Mouse (Mus musculus) MEL (cell line): Measurements from ENCODE around the gene Pcnx2.

Source experiments
- CHD2 ChIP-seq: IDR thresholded peaks from 2 replicates; pipeline ENCODE4 v1.6.1; 2011; ENCODE audit warnings: low read length, improper control_type of control experiment
- CTCF ChIP-seq, 3 experiments: IDR thresholded peaks in 2 of 3; conservative IDR thresholded peaks in 1 of 3; 2 replicates each; pipeline ENCODE4 v1.5.1; 2011 to 2012; ENCODE audit warnings: low read length in 3 of 3, low read depth in 2 of 3, mild to moderate bottlenecking in 2 of 3, improper control_type of control experiment in 1 of 3, inconsistent platforms in 1 of 3, mixed read lengths in 1 of 3, moderate library complexity in 1 of 3; ENCODE audit not compliant: control insufficient read depth in 1 of 3, insufficient read depth in 1 of 3, poor library complexity in 1 of 3, severe bottlenecking in 1 of 3
- ELF1 ChIP-seq: IDR thresholded peaks from 2 replicates; pipeline ENCODE4 v1.6.1; 2014; ENCODE audit warnings: low read depth, mild to moderate bottlenecking, inconsistent platforms, low read length, improper control_type of control experiment, moderate library complexity
- EP300 ChIP-seq, 2 experiments: IDR thresholded peaks; 2 replicates each; pipeline ENCODE4 v1.6.1; 2011; ENCODE audit warnings: improper control_type of control experiment in 2 of 2, low read length in 2 of 2, low read depth in 1 of 2, mild to moderate bottlenecking in 1 of 2
- ETS1 ChIP-seq: IDR thresholded peaks from 2 replicates; pipeline ENCODE4 v1.6.1; 2012; ENCODE audit warnings: low read depth, mild to moderate bottlenecking, inconsistent platforms, low read length, improper control_type of control experiment, moderate library complexity
- MAFK ChIP-seq: IDR thresholded peaks from 2 replicates; pipeline ENCODE4 v1.6.1; 2011; ENCODE audit warnings: low read depth, mild to moderate bottlenecking, low read length, improper control_type of control experiment, borderline replicate concordance
- MEF2A ChIP-seq: IDR thresholded peaks from 2 replicates; pipeline ENCODE4 v1.6.1; 2014; ENCODE audit warnings: low read depth, mild to moderate bottlenecking, inconsistent platforms, low read length, improper control_type of control experiment; ENCODE audit not compliant: poor library complexity, insufficient replicate concordance, severe bottlenecking; ENCODE audit errors: extremely low read depth
- MYC ChIP-seq: IDR thresholded peaks from 2 replicates; pipeline ENCODE4 v1.6.1; 2011; ENCODE audit warnings: low read depth, mild to moderate bottlenecking, low read length, improper control_type of control experiment, moderate library complexity
- POLR2A ChIP-seq, 2 experiments: IDR thresholded peaks; 2 replicates each; pipeline ENCODE4 v1.6.1; 2011 to 2012; ENCODE audit warnings: low read length in 2 of 2, mild to moderate bottlenecking in 2 of 2, control low read depth in 1 of 2, improper control_type of control experiment in 1 of 2, low read depth in 1 of 2, moderate library complexity in 1 of 2; ENCODE audit not compliant: control insufficient read depth in 1 of 2, insufficient read depth in 1 of 2, poor library complexity in 1 of 2
- POLR2AphosphoS5 ChIP-seq: IDR thresholded peaks from 2 replicates; pipeline ENCODE4 v1.6.1; 2012; ENCODE audit warnings: low read depth, borderline replicate concordance, mild to moderate bottlenecking, inconsistent platforms, low read length, moderate library complexity, mixed read lengths
- ZNF384 ChIP-seq: IDR thresholded peaks from 2 replicates; pipeline ENCODE4 v1.6.1; 2012; ENCODE audit warnings: low read depth, mild to moderate bottlenecking, inconsistent platforms, low read length, improper control_type of control experiment

DNA sequence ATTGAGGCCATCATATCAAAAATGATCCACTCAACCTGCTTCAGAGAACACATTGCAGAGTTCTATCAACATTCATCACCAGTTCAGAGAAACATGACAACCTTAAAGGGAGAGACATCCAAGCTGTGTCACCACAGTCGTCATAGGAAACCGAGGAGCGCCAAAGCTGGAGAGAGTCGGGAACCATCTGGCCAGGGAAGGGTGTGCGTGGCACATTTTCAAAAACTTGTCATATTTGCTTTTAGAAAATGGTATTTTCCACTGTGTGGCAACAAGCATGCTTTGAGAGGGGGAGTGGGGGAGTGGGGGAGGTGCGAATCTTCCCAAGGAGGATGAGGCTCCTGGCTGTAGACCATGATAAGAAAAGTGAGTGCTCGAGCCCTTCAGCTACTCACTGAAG is 78.3 kb downstream of the Pcnx2 start:
- TF ChIP-seq ZNF384 (no peak), CTCF (IDR thresholded peaks at IDR 0.05 in 2 of 3, conservative IDR thresholded peaks at IDR 0.05 in 1 of 3; ENCODE audit: control insufficient read depth in 1 of 3, insufficient read depth in 1 of 3, low read depth in 2 of 3, low read length in 3 of 3, poor library complexity in 1 of 3, severe bottlenecking in 1 of 3) (no peak), POLR2A (IDR thresholded peaks at IDR 0.05; ENCODE audit: control insufficient read depth in 1 of 2, insufficient read depth in 1 of 2, low read depth in 1 of 2, low read length in 2 of 2, poor library complexity in 1 of 2) (no peak), ETS1 (no peak), POLR2AphosphoS5 (no peak), MYC (no peak), MAFK (no peak), EP300 (IDR thresholded peaks at IDR 0.05; ENCODE audit: low read depth in 1 of 2, low read length in 2 of 2) (no peak), ELF1 (no peak), MEF2A (no peak), CHD2 (no peak)
